8 mouse cellular contexts compared by ENCODE assay signal in genomic region chr5:118513629-118514526, GRCm38 (mm10). TPM values are rescaled to one million over a fixed set of nuclear protein-coding genes. Genes with fewer than 3 reads are reported as not detected.
A peak's percentile ranks its signal among the peaks of the same experiment; 100 is the strongest.
DNase-seq lines count a peak whose midpoint lies in the region; ATAC-seq and TF ChIP-seq lines count a peak whose summit lies in the region.

No protein-coding gene starts in this region.

- DNase-seq in cerebellum, postnatal 36 days: peak; percentile 17 to 31
- DNase-seq in gastrocnemius, adult 2 months: peak; percentile 86
- peak; percentile 46 to 60 for DNase-seq in layer of hippocampus, postnatal 36 days
- peak; percentile 84 for DNase-seq in lung, postnatal 10 days
- DNase-seq in ovary, postnatal 36 days (ENCODE audit: low spot score): peak; percentile 50
- no peak for DNase-seq in spleen, adult 12 weeks (ENCODE audit: low spot score)

- TF ChIP-seq CTCF in gastrocnemius, adult 2 months (IDR thresholded peaks at IDR 0.05): no peak

- H3K27ac ChIP-seq in gastrocnemius, adult 2 months: peak overlapping the region; percentile 95
- 0 out of 2 replicates have a peak overlapping the region, but pooled peaks have one; percentile 19 for H3K27ac ChIP-seq in hindbrain, embryonic 15.5 days (replicated peaks)

- no peaks in the 10 kb centered on the region for H3K9me3 ChIP-seq in hindbrain, embryonic 15.5 days

- H3K4me3 ChIP-seq in gastrocnemius, adult 2 months: peak overlapping the region; percentile 77
- H3K4me3 ChIP-seq in hindbrain, embryonic 15.5 days: peak overlapping the region; percentile 27

- H3K36me3 ChIP-seq in hindbrain, embryonic 15.5 days: no peaks in the 10 kb centered on the region

- H3K4me1 ChIP-seq in hindbrain, embryonic 15.5 days (replicated peaks): peaks cover 35% of the 10 kb centered on the region

- H3K9ac ChIP-seq in hindbrain, embryonic 15.5 days: no peak overlapping the region

- intact Hi-C loops in gastrocnemius, adult 2 months (cut with DNase I): loop anchor here (1.0 to 5.0 kb wide), 2 partner anchors 42 to 46 kb away; partner anchors contain the start of gene Med13l

- peaks cover 15% of the 10 kb centered on the region for H3K27me3 ChIP-seq in hindbrain, embryonic 15.5 days

- WGBS in hindbrain, embryonic 15.5 days: 3% methylated on average over 43 of the region's 43 CpGs

- peak overlapping the region; percentile 66 for H3K4me2 ChIP-seq in hindbrain, embryonic 15.5 days

- peak; percentile 43 for ATAC-seq in activated CD4-positive, CD25-positive, alpha-beta regulatory T cell, adult 4 months
- no peak for ATAC-seq in hindbrain, embryonic 15.5 days (ENCODE audit: low FRiP score, low read depth)

RNA-seq across cellular contexts. Expression of gene Med13l, which starts 46.6 kb away (rescaled TPM):
- 10 to 100 TPM; 14.6 to 17.4 TPM for polyA plus RNA-seq in activated CD4-positive, CD25-positive, alpha-beta regulatory T cell, adult 4 months (2017; shearing (Covaris generic))
- total RNA-seq in gastrocnemius, adult 2 months (2021): 10 to 100 TPM; 21.5 to 28.3 TPM
- polyA plus RNA-seq in hindbrain, embryonic 15.5 days (2015; fragmentation: Nextera tagmentation; extraction: Ambion mirVana): 13.7 and 14.7 TPM in 2 replicates
- 100 to 1,000 TPM; 103 to 127 TPM for total RNA-seq in layer of hippocampus, postnatal 36 days (2021)
